Mouse (Mus musculus): ENCODE data around the gene Camsap2. TPM values are rescaled to one million over a fixed set of nuclear protein-coding genes. Genes with fewer than 3 reads are reported as not detected.

The Camsap2 gene
- total and polyA plus RNA-seq, 2 experiments = 2.3 to 8.9 TPM

DNA sequence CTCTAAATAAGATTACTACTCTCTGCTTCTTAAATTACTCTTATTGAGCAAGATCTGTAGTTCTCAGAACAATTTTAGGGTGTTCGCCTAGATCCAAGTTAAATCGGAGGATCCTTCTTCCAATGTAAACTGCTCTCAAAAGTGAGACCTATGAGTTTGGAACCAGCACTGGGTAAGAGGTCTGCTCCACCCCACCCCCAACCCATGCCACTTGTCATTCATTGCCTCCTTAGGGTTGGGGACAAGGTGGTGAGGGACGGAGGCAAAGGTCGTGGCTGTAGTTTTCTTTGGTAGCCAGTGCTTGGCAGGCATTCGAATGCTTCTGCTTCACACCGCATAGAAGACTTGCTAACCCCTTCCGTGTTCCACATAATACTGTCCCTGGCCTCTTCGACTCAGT, 34.7 kb upstream of the Camsap2 start:
- no peaks in the 10 kb centered on the region for H3K79me2 ChIP-seq (ENCODE audit: control insufficient read depth, insufficient read depth, low read length)
- 91% methylated on average over 8 of the region's 8 CpGs for WGBS
- no peak overlapping the region for H3K9ac ChIP-seq (ENCODE audit: low read depth, low read length)
- TF ChIP-seq CTCF (IDR thresholded peaks at IDR 0.05; ENCODE audit: low read depth, low read length) (no peak), POLR2A (IDR thresholded peaks at IDR 0.05; ENCODE audit: extremely low read depth, insufficient read depth, low read length) (no peak)
- H3K4me3 ChIP-seq (ENCODE audit: insufficient read depth, low read depth, low read length) = no peak overlapping the region
- H3K27me3 ChIP-seq (ENCODE audit: control insufficient read depth, insufficient read depth, low read length) = no peaks in the 10 kb centered on the region
- no peak for DNase-seq (ENCODE audit: extremely low read depth, low read depth, low spot score)
- H3K4me1 ChIP-seq (ENCODE audit: control insufficient read depth, insufficient read depth, low read length) = no peaks in the 10 kb centered on the region
- no peaks in the 10 kb centered on the region for H3K36me3 ChIP-seq (ENCODE audit: control insufficient read depth, insufficient read depth, low read length)
- no peak overlapping the region for H3K27ac ChIP-seq (replicated peaks; ENCODE audit: insufficient read depth, low read depth, low read length)

DNA sequence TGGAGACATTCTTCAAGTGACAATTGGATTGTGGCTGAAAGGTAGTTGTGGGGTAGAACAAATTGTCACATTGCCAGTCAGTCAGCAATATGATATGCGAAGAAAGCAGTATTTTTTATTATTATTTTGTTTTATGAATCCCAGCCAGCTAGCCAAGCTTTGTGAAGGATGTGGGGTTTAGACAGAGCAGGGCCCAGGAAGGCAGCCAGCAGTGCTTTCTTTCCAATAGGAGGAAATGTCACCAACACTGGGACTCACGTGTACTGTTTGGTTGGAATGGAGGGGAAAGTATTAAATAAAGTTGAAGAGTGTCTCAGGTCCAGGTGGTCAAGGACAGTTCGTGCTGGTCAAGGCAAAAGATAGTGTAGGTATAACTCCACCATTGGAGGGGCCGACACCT, 34.3 kb upstream of the Camsap2 start:
- Histone ChIP-seq H3K27me3 (ENCODE audit: control insufficient read depth, insufficient read depth, low read length) (no peaks in the 10 kb centered on the region), H3K27ac (replicated peaks; ENCODE audit: insufficient read depth, low read depth, low read length) (no peak overlapping the region), H3K4me3 (ENCODE audit: insufficient read depth, low read depth, low read length) (no peak overlapping the region), H3K36me3 (ENCODE audit: control insufficient read depth, insufficient read depth, low read length) (no peaks in the 10 kb centered on the region), H3K4me1 (ENCODE audit: control insufficient read depth, insufficient read depth, low read length) (no peaks in the 10 kb centered on the region), H3K79me2 (ENCODE audit: control insufficient read depth, insufficient read depth, low read length) (no peaks in the 10 kb centered on the region), H3K9ac (ENCODE audit: low read depth, low read length) (no peak overlapping the region)
- no peak for DNase-seq (ENCODE audit: extremely low read depth, low read depth, low spot score)
- no peak for TF ChIP-seq POLR2A (IDR thresholded peaks at IDR 0.05; ENCODE audit: extremely low read depth, insufficient read depth, low read length)
- no peak for TF ChIP-seq CTCF (IDR thresholded peaks at IDR 0.05; ENCODE audit: low read depth, low read length)
- 87% methylated on average over 4 of the region's 4 CpGs for WGBS

DNA sequence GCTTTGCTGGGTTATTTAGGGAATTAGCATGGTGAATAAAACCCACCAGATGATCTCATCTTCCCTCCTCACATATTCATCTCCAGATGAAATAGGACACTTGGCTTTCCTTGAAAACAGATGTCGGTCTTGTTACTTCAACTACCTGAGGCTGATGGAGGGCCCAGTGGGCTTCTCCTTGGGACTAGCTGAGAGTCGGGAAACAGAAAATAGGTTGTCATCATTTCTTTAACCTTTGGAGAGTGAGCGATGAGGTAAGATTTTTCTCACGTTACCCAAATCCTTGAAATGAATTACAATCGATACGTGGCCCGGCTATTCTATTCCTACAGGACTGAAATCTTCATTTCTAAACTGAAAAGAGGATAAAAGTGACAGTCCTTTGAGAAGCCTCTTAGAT, 33.4 kb upstream of the Camsap2 start:
- 97% methylated on average over 7 of the region's 7 CpGs for WGBS
- Histone ChIP-seq H3K9ac (ENCODE audit: low read depth, low read length) (no peak overlapping the region), H3K4me3 (ENCODE audit: insufficient read depth, low read depth, low read length) (no peak overlapping the region), H3K79me2 (ENCODE audit: control insufficient read depth, insufficient read depth, low read length) (no peaks in the 10 kb centered on the region), H3K4me1 (ENCODE audit: control insufficient read depth, insufficient read depth, low read length) (no peaks in the 10 kb centered on the region), H3K27ac (replicated peaks; ENCODE audit: insufficient read depth, low read depth, low read length) (no peak overlapping the region), H3K36me3 (ENCODE audit: control insufficient read depth, insufficient read depth, low read length) (no peaks in the 10 kb centered on the region), H3K27me3 (ENCODE audit: control insufficient read depth, insufficient read depth, low read length) (no peaks in the 10 kb centered on the region)
- DNase-seq (ENCODE audit: extremely low read depth, low read depth, low spot score) = no peak
- TF ChIP-seq POLR2A (IDR thresholded peaks at IDR 0.05; ENCODE audit: extremely low read depth, insufficient read depth, low read length) = no peak
- TF ChIP-seq CTCF (IDR thresholded peaks at IDR 0.05; ENCODE audit: low read depth, low read length) = no peak

DNA sequence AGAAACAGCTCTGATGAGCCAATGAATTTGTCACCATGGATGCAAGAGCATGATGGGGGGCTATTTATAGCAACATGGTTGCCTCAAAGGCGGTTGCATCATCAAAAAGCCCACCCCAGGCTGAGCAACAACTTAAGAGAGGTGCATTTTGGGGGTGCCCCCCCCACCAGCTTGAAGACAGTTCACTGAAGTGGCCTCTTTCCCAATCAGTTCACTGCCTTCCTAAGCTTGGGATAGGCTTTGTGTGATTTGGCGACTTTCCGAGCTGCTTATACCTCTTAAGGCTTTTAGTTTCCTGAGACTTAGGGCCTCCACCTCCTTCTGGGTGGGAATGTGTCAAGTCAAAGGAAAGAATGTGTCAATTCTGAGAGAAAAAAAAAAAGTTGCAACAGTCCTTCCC, 20.1 kb upstream of the Camsap2 start:
- TF ChIP-seq POLR2A (IDR thresholded peaks at IDR 0.05; ENCODE audit: extremely low read depth, insufficient read depth, low read length) (no peak), CTCF (IDR thresholded peaks at IDR 0.05; ENCODE audit: low read depth, low read length) (no peak)
- H3K36me3 ChIP-seq (ENCODE audit: control insufficient read depth, insufficient read depth, low read length) = no peaks in the 10 kb centered on the region
- DNase-seq (ENCODE audit: extremely low read depth, low read depth, low spot score) = no peak
- no peaks in the 10 kb centered on the region for H3K4me1 ChIP-seq (ENCODE audit: control insufficient read depth, insufficient read depth, low read length)
- no peak overlapping the region for H3K27ac ChIP-seq (replicated peaks; ENCODE audit: insufficient read depth, low read depth, low read length)
- 83% methylated on average over 3 of the region's 3 CpGs for WGBS
- H3K4me3 ChIP-seq (ENCODE audit: insufficient read depth, low read depth, low read length) = no peak overlapping the region
- no peaks in the 10 kb centered on the region for H3K79me2 ChIP-seq (ENCODE audit: control insufficient read depth, insufficient read depth, low read length)
- 0 out of 2 replicates have a peak, but pooled peaks cover 3% of the 10 kb centered on the region for H3K27me3 ChIP-seq (ENCODE audit: control insufficient read depth, insufficient read depth, low read length)
- no peak overlapping the region for H3K9ac ChIP-seq (ENCODE audit: low read depth, low read length)

DNA sequence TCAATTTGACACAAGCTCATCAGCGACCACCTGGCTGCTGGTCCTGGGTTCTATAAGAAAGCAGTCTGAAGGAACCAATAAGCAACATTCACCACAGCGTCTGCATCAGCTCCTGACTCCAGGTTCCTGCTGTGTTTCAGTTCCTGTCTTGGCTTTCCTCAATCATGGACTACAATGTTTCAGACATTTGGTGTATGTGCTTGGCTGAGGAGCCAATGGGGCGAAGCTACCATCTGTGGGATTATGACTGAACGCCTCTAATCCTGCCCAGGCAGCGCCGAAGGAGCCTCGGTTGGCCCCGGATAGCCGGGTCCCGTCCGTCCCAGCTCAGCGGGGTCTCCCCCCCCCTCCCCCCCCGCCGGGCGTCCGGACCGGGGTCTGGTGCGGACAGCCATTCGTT, 18.8 kb upstream of the Camsap2 start:
- no peak for DNase-seq (ENCODE audit: extremely low read depth, low read depth, low spot score)
- TF ChIP-seq CTCF (IDR thresholded peaks at IDR 0.05; ENCODE audit: low read depth, low read length) (no peak), POLR2A (IDR thresholded peaks at IDR 0.05; ENCODE audit: extremely low read depth, insufficient read depth, low read length) (no peak)
- 75% methylated on average over 17 of the region's 19 CpGs for WGBS
- no peaks in the 10 kb centered on the region for H3K79me2 ChIP-seq (ENCODE audit: control insufficient read depth, insufficient read depth, low read length)
- H3K36me3 ChIP-seq (ENCODE audit: control insufficient read depth, insufficient read depth, low read length) = no peaks in the 10 kb centered on the region
- no peak overlapping the region for H3K4me3 ChIP-seq (ENCODE audit: insufficient read depth, low read depth, low read length)
- H3K27me3 ChIP-seq (ENCODE audit: control insufficient read depth, insufficient read depth, low read length) = 0 out of 2 replicates have a peak, but pooled peaks cover 3% of the 10 kb centered on the region
- no peaks in the 10 kb centered on the region for H3K4me1 ChIP-seq (ENCODE audit: control insufficient read depth, insufficient read depth, low read length)
- no peak overlapping the region for H3K9ac ChIP-seq (ENCODE audit: low read depth, low read length)
- no peak overlapping the region for H3K27ac ChIP-seq (replicated peaks; ENCODE audit: insufficient read depth, low read depth, low read length)

DNA sequence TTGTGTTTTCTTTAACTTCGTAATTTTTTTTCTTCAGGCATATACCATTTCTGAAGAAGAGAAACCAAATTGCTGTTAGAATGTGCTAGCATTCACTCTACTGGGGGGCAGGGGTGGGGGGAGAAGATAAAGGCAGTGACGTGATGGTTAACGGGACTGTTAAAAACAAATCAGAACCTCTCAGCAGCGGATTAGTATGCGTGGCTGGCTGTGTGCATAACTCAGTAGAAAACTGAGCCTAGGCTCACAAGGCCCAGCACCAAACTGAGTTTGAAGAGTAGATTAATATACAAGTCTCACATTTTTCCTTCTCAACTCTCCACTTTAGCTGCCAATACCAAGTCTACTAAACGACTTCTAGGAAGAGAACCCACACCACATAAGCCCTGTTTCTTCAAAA, 17.1 kb upstream of the Camsap2 start:
- 0 out of 2 replicates have a peak, but pooled peaks cover 3% of the 10 kb centered on the region for H3K27me3 ChIP-seq (ENCODE audit: control insufficient read depth, insufficient read depth, low read length)
- TF ChIP-seq POLR2A (IDR thresholded peaks at IDR 0.05; ENCODE audit: extremely low read depth, insufficient read depth, low read length) = no peak
- TF ChIP-seq CTCF (IDR thresholded peaks at IDR 0.05; ENCODE audit: low read depth, low read length) = no peak

More for the DNA sequence above, 17.1 kb upstream of the Camsap2 start:
- Histone ChIP-seq H3K36me3 (ENCODE audit: control insufficient read depth, insufficient read depth, low read length) (no peaks in the 10 kb centered on the region), H3K4me1 (ENCODE audit: control insufficient read depth, insufficient read depth, low read length) (no peaks in the 10 kb centered on the region), H3K79me2 (ENCODE audit: control insufficient read depth, insufficient read depth, low read length) (no peaks in the 10 kb centered on the region), H3K27ac (replicated peaks; ENCODE audit: insufficient read depth, low read depth, low read length) (no peak overlapping the region), H3K4me3 (ENCODE audit: insufficient read depth, low read depth, low read length) (no peak overlapping the region), H3K9ac (ENCODE audit: low read depth, low read length) (no peak overlapping the region)
- DNase-seq (ENCODE audit: extremely low read depth, low read depth, low spot score) = no peak
- WGBS = 84% methylated on average over 6 of the region's 6 CpGs

Data from liver, adult 2 months (tissue).